Mouse (Mus musculus) hindbrain, embryonic 11.5 days (tissue): Measurements from ENCODE around the gene Ikzf3. TPM values are rescaled to one million over a fixed set of nuclear protein-coding genes. Genes with fewer than 3 reads are reported as not detected.

ENCODE experiments used
- ATAC-seq: fragments of 200-750 bp; cut with Nextera tagmentation; 2 replicates; pipeline ENCODE4 v1.8.0; 2017; ENCODE audit warnings: mild to moderate bottlenecking, moderate TSS enrichment, moderate library complexity; ENCODE audit not compliant: low FRiP score
- DNase-seq: peaks from one replicate; pipeline ENCODE4 v3.0.0-alpha.2; 2015; ENCODE audit warnings: low spot score
- H3K27ac ChIP-seq: fragments of 300-500 bp; sonication (generic); 2 replicates; pipeline ENCODE4 v1.5.1; 2014; ENCODE audit warnings: mild to moderate bottlenecking, low read depth, low read length
- H3K27me3 ChIP-seq: fragments of 300-500 bp; sonication (generic); 2 replicates; pipeline ENCODE4 v1.6.1; 2014; ENCODE audit warnings: mild to moderate bottlenecking, low read length, moderate library complexity, mixed read lengths; ENCODE audit not compliant: control insufficient read depth, insufficient read depth
- H3K36me3 ChIP-seq: fragments of 300-500 bp; sonication (generic); 2 replicates; pipeline ENCODE4 v1.6.1; 2014; ENCODE audit warnings: mild to moderate bottlenecking, low read length, moderate library complexity, mixed read lengths; ENCODE audit not compliant: control insufficient read depth, insufficient read depth
- H3K4me1 ChIP-seq: fragments of 300-500 bp; sonication (generic); replicated peaks from 2 replicates; pipeline ENCODE4 v1.6.1; 2014; ENCODE audit warnings: low read length, mixed read lengths; ENCODE audit not compliant: control insufficient read depth, insufficient read depth
- H3K4me2 ChIP-seq: fragments of 300-500 bp; sonication (generic); replicated peaks from 2 replicates; pipeline ENCODE4 v1.6.1; 2014; ENCODE audit warnings: mild to moderate bottlenecking, low read depth, low read length
- H3K4me3 ChIP-seq: fragments of 300-500 bp; sonication (generic); 2 replicates; pipeline ENCODE4 v1.5.1; 2014; ENCODE audit warnings: low read depth, low read length
- H3K9ac ChIP-seq: fragments of 300-500 bp; sonication (generic); 2 replicates; pipeline ENCODE4 v1.6.1; 2014; ENCODE audit warnings: low read depth, low read length
- H3K9me3 ChIP-seq: fragments of 300-500 bp; sonication (generic); 2 replicates; pipeline ENCODE4 v1.6.1; 2016; ENCODE audit warnings: low read length; ENCODE audit not compliant: control insufficient read depth
- WGBS: fragments of 180-500 bp; shearing (Covaris S2); extraction: QIAGEN DNeasy Blood & Tissue Kit; methylation state at CpG from one replicate; pipeline ENCODE4 v1.1.7; 2014; 5-methylcytosine and 5-hydroxymethylcytosine counted together
- polyA plus RNA-seq: library from polyadenylated mRNA; unstranded; fragments of >200 nt; fragmentation: Nextera tagmentation; extraction: Ambion mirVana; gene quantifications from 2 replicates; pipeline ENCODE4 v1.2.1, GENCODE M21; 2014

Ikzf3 gene
- polyA plus RNA-seq, result 0.11 and 0.60 TPM in 2 replicates

DNA sequence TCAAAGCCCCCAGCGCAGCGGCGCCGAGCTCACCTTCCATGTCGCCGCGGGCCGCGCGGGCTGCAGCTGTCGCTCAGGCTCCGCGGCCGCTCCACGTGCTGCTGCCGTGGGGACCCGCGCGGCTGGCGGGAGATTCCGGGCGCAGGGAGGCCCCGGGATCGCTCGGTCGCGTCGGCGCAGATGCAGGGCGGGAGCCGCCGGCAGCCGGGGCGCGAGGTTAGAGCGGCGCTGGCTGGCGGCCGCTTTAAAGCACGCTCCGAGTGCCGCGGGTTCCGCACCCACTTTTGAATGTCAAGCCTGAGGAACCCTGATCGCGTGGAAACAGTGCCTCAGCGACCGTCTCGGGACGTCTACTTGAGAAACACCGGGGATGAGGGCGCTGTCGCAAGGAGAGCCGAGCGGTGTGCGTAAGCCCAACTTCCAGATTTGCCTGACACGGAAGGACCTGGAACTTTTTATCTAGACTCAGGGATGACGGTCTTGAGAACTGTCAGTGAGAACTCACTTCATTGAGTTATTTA lies at the start of gene Ikzf3:
Ikzf3 (minus strand) TSS at position 321 of the 521 bp plus-strand sequence.
- H3K4me2 ChIP-seq, result peak within 1 kb of the TSS; percentile 63
- DNase-seq (peak; percentile 66), ATAC-seq (no peak)
- H3K9me3 ChIP-seq, result no peaks in the 10 kb centered on the region
- 1% methylated on average over 58 of the region's 58 CpGs for WGBS
- H3K27me3 ChIP-seq, result peaks cover 64% of the 10 kb centered on the region
- H3K4me1 ChIP-seq, result no peaks in the 10 kb centered on the region
- H3K27ac ChIP-seq, result no peak within 1 kb of the TSS
- H3K36me3 ChIP-seq, result no peaks in the 10 kb centered on the region
- peak within 1 kb of the TSS; percentile 38; the same call in 1 of the 2 replicates for H3K9ac ChIP-seq
- H3K4me3 ChIP-seq, result peak within 1 kb of the TSS; percentile 37

DNA sequence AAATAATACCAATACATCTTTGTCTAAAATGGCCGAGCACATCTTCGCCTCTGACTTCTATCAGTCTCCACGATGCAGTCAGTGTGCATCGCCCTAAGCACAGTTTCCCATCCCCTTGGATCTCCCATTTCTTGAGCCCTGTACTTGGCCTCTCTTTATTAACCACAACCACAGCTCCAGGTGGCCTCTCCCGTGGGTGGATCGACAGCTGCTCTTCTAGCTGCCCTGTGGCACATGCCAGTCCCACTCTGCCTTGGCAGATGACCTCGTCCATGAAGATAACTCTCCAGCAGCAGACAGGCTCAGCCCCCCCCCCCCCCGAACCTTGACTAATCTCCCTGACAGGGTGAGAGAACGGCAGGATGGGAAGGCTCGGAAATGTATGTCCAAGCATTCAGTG lies 49.6 kb upstream of the Ikzf3 start:
- Histone ChIP-seq H3K4me2 (no peak overlapping the region), H3K36me3 (no peaks in the 10 kb centered on the region), H3K4me1 (no peaks in the 10 kb centered on the region), H3K4me3 (no peak overlapping the region), H3K27me3 (0 out of 2 replicates have a peak, but pooled peaks cover 5% of the 10 kb centered on the region), H3K9ac (no peak overlapping the region), H3K9me3 (no peaks in the 10 kb centered on the region), H3K27ac (no peak overlapping the region)
- no peak for ATAC-seq
- 75% methylated on average over 10 of the region's 10 CpGs for WGBS
- DNase-seq, result no peak

DNA sequence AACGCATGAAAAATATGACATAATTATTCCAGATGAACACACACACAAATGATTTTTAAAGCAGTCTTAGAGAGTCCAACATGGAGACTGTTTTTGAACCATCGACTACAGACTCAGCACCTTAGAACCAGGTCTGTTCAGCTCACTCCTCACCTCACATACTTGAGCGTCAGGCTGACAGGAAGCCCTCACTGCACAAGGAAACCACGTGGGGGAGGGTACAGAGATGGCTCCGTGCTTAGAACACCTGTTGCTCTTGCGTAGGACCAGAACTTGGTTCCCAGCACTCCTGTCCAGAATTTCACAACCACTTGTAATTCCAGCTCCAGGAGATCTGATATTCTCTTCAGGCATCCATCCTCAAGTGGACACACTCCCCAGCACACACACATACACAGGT lies 49.2 kb upstream of the Ikzf3 start:
- no peak overlapping the region for H3K9ac ChIP-seq
- no peak overlapping the region for H3K4me2 ChIP-seq
- no peak overlapping the region for H3K4me3 ChIP-seq
- H3K27ac ChIP-seq, result no peak overlapping the region
- H3K9me3 ChIP-seq, result no peaks in the 10 kb centered on the region
- DNase-seq, result no peak
- ATAC-seq, result no peak
- H3K27me3 ChIP-seq, result 0 out of 2 replicates have a peak, but pooled peaks cover 5% of the 10 kb centered on the region
- no peaks in the 10 kb centered on the region for H3K36me3 ChIP-seq
- no peaks in the 10 kb centered on the region for H3K4me1 ChIP-seq
- WGBS, result 84% methylated on average over 6 of the region's 6 CpGs

DNA sequence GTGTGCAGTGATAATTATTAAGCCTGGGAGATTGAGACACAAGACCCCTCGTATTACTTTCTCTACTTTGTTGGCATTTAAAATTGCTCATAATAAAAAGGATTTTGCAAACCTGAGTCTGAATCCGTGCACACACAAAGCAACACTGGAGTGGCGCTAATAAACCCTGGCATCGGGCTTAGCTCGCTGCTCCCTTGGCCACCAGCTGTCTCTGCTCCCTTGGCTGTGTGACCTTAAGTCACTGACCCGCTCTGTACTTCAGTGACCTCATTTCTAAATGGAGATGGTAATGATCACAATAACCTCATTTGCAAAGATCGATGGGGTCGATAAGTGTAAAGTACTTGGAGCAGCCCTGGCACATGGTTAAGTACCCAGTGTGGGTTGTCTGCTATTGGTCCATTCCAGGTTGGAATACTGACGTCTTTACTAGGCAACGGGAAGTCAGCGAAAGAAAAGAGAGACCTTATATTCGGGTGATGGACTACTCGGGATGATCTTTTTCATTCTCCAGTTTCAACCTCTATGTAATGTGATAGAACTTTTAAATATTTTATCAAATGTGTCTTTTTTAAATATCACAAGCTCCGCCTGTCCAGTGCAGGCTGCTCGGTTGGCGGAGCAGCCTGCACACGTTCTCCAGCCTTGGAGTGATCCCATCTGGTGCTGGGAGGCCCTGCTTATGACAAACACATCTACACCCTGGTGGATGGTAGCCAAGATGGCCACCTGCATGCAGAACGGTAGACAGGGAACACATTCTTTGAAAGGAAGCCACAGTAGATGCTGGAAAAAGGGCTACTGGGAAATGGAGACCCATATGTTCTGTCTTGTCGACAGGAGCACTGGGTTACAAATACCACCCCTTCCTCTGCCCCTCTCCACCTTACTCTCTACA lies 45.0 kb upstream of the Ikzf3 start:
- Histone ChIP-seq H3K4me3 (no peak overlapping the region), H3K9ac (no peak overlapping the region), H3K27ac (no peak overlapping the region), H3K9me3 (no peaks in the 10 kb centered on the region), H3K27me3 (no peaks in the 10 kb centered on the region), H3K36me3 (no peaks in the 10 kb centered on the region), H3K4me1 (peaks cover 7% of the 10 kb centered on the region), H3K4me2 (no peak overlapping the region)
- ATAC-seq (no peak), DNase-seq (peak; percentile 14)
- WGBS, result 76% methylated on average over 19 of the region's 19 CpGs

DNA sequence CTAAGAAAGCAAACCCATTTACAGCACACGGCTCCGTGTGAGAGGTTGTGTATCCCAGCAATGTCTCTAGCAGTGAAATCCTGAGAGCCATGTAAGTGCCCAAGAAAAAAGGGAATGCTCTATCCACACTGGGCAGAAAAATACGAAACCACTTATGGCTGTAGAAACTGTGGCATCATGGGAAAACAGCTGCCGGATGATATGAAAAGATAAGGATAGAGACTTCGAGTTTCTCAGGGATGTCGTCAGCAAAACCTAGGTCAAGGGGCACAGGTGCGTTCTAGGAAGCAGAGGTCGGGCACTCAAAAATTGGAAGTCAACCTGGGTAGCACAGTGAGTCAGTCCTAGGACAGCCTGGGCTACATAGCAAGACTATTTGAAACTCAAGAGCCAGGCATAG lies 43.5 kb upstream of the Ikzf3 start:
- WGBS, result 88% methylated on average over 8 of the region's 8 CpGs

DNA sequence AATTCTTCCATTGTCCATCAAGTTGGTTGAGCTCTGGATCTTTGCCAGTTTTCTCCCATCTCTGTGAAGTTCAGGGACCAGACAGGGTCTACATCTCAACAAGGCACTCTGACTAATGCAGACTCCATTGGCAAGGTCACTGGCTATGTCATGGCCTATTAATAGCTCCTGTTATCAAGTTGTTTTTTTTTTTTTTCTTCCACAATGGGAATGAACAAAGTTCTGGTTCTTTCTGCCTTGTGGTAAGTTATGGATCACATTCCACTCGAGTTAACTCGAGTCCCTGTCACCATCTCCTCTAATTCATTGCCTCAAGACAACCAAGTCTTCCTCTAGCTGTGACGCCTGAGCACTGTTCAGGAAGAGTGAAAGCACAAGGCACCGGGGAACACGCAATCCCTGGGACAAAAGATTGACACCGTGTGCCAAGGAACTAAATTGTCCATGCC lies 43.0 kb upstream of the Ikzf3 start:
- H3K27ac ChIP-seq, result no peak overlapping the region
- H3K9me3 ChIP-seq, result no peaks in the 10 kb centered on the region
- H3K4me2 ChIP-seq, result no peak overlapping the region
- no peak for ATAC-seq
- no peaks in the 10 kb centered on the region for H3K27me3 ChIP-seq
- H3K9ac ChIP-seq, result no peak overlapping the region
- H3K4me3 ChIP-seq, result no peak overlapping the region
- H3K4me1 ChIP-seq, result peaks cover 12% of the 10 kb centered on the region
- WGBS, result 67% methylated on average over 6 of the region's 6 CpGs
- no peak for DNase-seq
- no peaks in the 10 kb centered on the region for H3K36me3 ChIP-seq

More for the DNA sequence above, 43.5 kb upstream of the Ikzf3 start:
- H3K27ac ChIP-seq, result no peak overlapping the region
- no peak overlapping the region for H3K9ac ChIP-seq
- H3K9me3 ChIP-seq, result no peaks in the 10 kb centered on the region
- no peak overlapping the region for H3K4me2 ChIP-seq
- ATAC-seq (no peak), DNase-seq (no peak)
- H3K27me3 ChIP-seq, result no peaks in the 10 kb centered on the region
- H3K4me3 ChIP-seq, result no peak overlapping the region
- H3K4me1 ChIP-seq, result peaks cover 12% of the 10 kb centered on the region
- H3K36me3 ChIP-seq, result no peaks in the 10 kb centered on the region

DNA sequence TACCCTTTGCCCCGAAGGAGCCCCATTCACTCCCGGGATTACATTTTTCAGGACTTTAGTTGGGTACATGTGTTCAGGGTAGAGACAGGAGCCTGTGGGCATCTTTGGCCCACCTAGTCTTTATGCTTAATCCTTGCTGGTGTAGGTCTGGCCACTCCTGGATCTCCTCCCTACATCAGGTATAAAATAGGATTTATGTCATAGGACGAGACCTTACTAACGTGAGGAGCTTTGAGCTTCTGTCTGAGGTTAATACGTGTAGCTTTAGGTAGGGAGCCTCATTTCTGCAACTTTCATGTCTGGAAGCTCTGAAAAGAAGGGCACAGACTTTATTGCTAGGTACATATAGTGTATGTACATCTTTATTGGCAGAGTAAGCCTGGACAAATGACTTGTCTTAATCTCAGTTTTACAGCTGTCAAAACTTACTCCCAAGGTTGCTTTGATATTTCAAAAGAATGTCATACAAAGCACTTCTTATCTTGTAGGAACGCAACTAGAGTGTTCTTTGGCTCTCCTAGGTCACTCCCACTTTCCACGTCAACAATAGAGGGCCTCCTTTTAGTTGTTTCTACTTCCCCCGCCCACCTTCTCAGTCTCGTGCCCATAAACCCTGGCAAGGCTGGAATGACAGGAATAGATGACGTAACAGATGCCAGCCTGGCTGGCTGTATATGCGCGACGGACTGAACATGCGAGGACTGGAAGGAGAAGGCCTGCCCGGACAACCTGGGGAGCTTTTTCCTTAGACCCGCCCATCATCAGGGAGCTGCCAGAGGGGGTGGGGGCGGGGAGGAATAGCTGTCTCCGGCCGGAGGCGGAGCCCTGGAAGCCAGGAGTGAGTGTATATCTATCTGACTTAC lies 42.1 kb upstream of the Ikzf3 start:
- Histone ChIP-seq H3K9me3 (no peaks in the 10 kb centered on the region), H3K4me1 (peaks cover 12% of the 10 kb centered on the region), H3K27ac (peak overlapping the region; percentile 37; the same call in 1 of the 2 replicates), H3K4me2 (peak overlapping the region; percentile 50), H3K4me3 (peak overlapping the region; percentile 68), H3K36me3 (no peaks in the 10 kb centered on the region), H3K9ac (peak overlapping the region; percentile 12; the same call in 1 of the 2 replicates), H3K27me3 (no peaks in the 10 kb centered on the region)
- 0 out of 2 replicates have a peak, but pooled peaks have one; percentile 21 for ATAC-seq
- 7% methylated on average over 20 of the region's 20 CpGs for WGBS
- peak; percentile 56 for DNase-seq

DNA sequence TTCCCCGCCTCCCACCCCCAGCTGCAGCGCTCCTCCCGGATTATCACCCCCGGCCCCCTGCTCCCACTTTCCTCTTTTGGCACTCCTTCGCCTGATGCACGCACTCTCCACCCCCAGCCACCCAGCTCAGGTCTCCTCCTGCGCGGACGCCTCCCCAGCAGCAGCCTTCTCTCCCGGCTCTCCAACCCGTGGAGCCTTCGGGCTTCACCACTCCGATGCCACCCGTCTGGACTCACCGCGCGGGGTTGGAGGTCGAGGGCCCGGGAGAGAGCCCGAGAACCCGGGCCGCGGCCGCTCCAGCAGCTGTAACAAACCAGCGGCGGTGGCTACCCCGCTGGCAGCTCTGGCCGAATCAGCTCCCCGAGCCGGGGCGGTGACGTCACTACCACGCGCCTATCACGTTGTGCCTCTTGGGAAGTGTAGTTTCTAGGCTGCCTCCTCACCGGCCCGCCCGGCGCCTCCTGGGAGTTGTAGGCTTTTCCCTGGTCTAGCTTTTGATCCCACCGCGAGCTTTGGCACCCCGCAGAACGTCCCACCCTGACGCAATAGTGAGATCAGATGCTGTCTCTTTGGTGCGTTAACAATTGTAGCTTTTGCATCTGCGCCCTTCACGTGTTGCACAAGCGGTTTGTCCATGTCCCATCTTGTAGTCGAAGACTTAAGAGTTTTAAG lies 41.2 kb upstream of the Ikzf3 start, which contains the start of gene Ormdl3:
Ormdl3 (minus strand) TSS at position 477 of the 672 bp plus-strand sequence.
- under 1% methylated on average over 46 of the region's 49 CpGs for WGBS
- peak within 1 kb of the TSS; percentile 68 for H3K4me3 ChIP-seq
- 0 out of 2 replicates have a peak, but pooled peaks cover 3% of the 10 kb centered on the region for H3K36me3 ChIP-seq
- H3K4me2 ChIP-seq, result peak within 1 kb of the TSS; percentile 72
- H3K27me3 ChIP-seq, result no peaks in the 10 kb centered on the region
- DNase-seq (peak; percentile 99), ATAC-seq (peak; percentile 94)
- peak within 1 kb of the TSS; percentile 75 for H3K9ac ChIP-seq
- peak within 1 kb of the TSS; percentile 37 for H3K27ac ChIP-seq
- H3K4me1 ChIP-seq, result peaks cover 12% of the 10 kb centered on the region
- no peaks in the 10 kb centered on the region for H3K9me3 ChIP-seq
